Mouse (Mus musculus) myocyte (in vitro differentiated cells): Measurements from ENCODE around the gene Fsd1l. TPM values are rescaled to one million over a fixed set of nuclear protein-coding genes. Genes with fewer than 3 reads are reported as not detected.
"Not testable (repeated sequence)": the region's sequence is repeated elsewhere in the genome, so short reads cannot be mapped to it uniquely, and the experiment has no call there.

Source experiments
- H3K27me3 ChIP-seq: one replicate; pipeline ENCODE4 v1.6.1; 2011; ENCODE audit not compliant: control insufficient read depth, insufficient read depth, insufficient read length
- H3K36me3 ChIP-seq: one replicate; pipeline ENCODE4 v1.6.1; 2011; ENCODE audit not compliant: control insufficient read depth, insufficient read depth
- H3K4me2 ChIP-seq: one replicate; pipeline ENCODE4 v1.6.1; 2011; ENCODE audit warnings: low read depth, control low read depth
- H3K4me3 ChIP-seq: one replicate; pipeline ENCODE4 v1.5.1; 2011; ENCODE audit warnings: mild to moderate bottlenecking, control low read depth, moderate library complexity
- H3K79me2 ChIP-seq: one replicate; pipeline ENCODE4 v1.6.1; 2011; ENCODE audit not compliant: control insufficient read depth, insufficient read depth
- H3ac ChIP-seq: one replicate; pipeline ENCODE4 v1.6.1; 2011; ENCODE audit not compliant: control insufficient read depth, insufficient read length
- CEBPB ChIP-seq: IDR thresholded peaks from 2 replicates; pipeline ENCODE4 v1.6.1; 2011; ENCODE audit warnings: mild to moderate bottlenecking, moderate library complexity; ENCODE audit not compliant: poor library complexity, insufficient read depth, severe bottlenecking
- E2F4 ChIP-seq: IDR thresholded peaks from one replicate; pipeline ENCODE4 v1.6.1; 2011; ENCODE audit warnings: mild to moderate bottlenecking, control low read depth, moderate library complexity; ENCODE audit not compliant: insufficient read depth
- MAX ChIP-seq: IDR thresholded peaks from one replicate; pipeline ENCODE4 v1.6.1; 2011; ENCODE audit warnings: low read depth, mild to moderate bottlenecking, control low read depth
- MYOD1 ChIP-seq, 3 experiments: IDR thresholded peaks; one replicate each; pipeline ENCODE4 v1.6.1; 2011; ENCODE audit warnings: control low read depth in 2 of 3, low read depth in 2 of 3, mild to moderate bottlenecking in 2 of 3, moderate library complexity in 1 of 3; ENCODE audit not compliant: insufficient read length in 2 of 3, control insufficient read depth in 1 of 3
- MYOG ChIP-seq, 3 experiments: IDR thresholded peaks; one replicate each; pipeline ENCODE4 v1.6.1; 2011; ENCODE audit warnings: control low read depth in 2 of 3, low read depth in 2 of 3, mild to moderate bottlenecking in 2 of 3; ENCODE audit not compliant: insufficient read length in 2 of 3, control insufficient read depth in 1 of 3, insufficient read depth in 1 of 3
- POLR2A ChIP-seq: IDR thresholded peaks from one replicate; pipeline ENCODE4 v1.6.1; 2011; ENCODE audit warnings: low read depth, mild to moderate bottlenecking, control low read depth, moderate library complexity; ENCODE audit not compliant: insufficient read length
- POLR2AphosphoS2 ChIP-seq: IDR thresholded peaks from one replicate; pipeline ENCODE4 v1.6.1; 2011; ENCODE audit warnings: low read depth, control low read depth; ENCODE audit not compliant: insufficient read length
- REST ChIP-seq: IDR thresholded peaks from one replicate; pipeline ENCODE4 v1.6.1; 2011; ENCODE audit warnings: mild to moderate bottlenecking, control low read depth, moderate library complexity; ENCODE audit not compliant: insufficient read depth, insufficient read length
- SRF ChIP-seq: IDR thresholded peaks from one replicate; pipeline ENCODE4 v1.6.1; 2011; ENCODE audit warnings: low read depth; ENCODE audit not compliant: control insufficient read depth, insufficient read length
- TCF12 ChIP-seq: IDR thresholded peaks from one replicate; pipeline ENCODE4 v1.6.1; 2011; ENCODE audit warnings: mild to moderate bottlenecking, control low read depth; ENCODE audit not compliant: poor library complexity, insufficient read depth, severe bottlenecking
- TCF3 ChIP-seq: IDR thresholded peaks from one replicate; pipeline ENCODE4 v1.6.1; 2011; ENCODE audit warnings: low read depth, control low read depth; ENCODE audit not compliant: insufficient read length
- USF1 ChIP-seq: IDR thresholded peaks from one replicate; pipeline ENCODE4 v1.6.1; 2011; ENCODE audit warnings: low read depth, mild to moderate bottlenecking, control low read depth, moderate library complexity
- polyA plus RNA-seq: library from polyadenylated mRNA; unstranded; fragments of >200 nt; fragmentation: generic; extraction: Trizol; gene quantifications from one replicate; pipeline ENCODE4 v1.2.1, GENCODE M21; 2012; ENCODE audit warnings: missing spikeins

Fsd1l gene
- polyA plus RNA-seq, 1 experiment = 1.2 TPM

- Histone ChIP-seq H3K79me2 (no peaks in the 10 kb centered on the region), H3K27me3 (no peaks in the 10 kb centered on the region), H3K4me3 (no peak overlapping the region), H3K36me3 (no peaks in the 10 kb centered on the region), H3ac (no peak overlapping the region), H3K4me2 (no peak overlapping the region)
- no peak for TF ChIP-seq MYOD1 (IDR thresholded peaks at IDR 0.05; ENCODE audit: control insufficient read depth in 1 of 3, insufficient read length in 2 of 3, low read depth in 2 of 3)
- no peak for TF ChIP-seq REST
- no peak for TF ChIP-seq SRF
- no peak for TF ChIP-seq MYOG (IDR thresholded peaks at IDR 0.05; ENCODE audit: control insufficient read depth in 1 of 3, insufficient read depth in 1 of 3, insufficient read length in 2 of 3, low read depth in 2 of 3)
- TF ChIP-seq TCF3 = no peak
These were observed 29.4 kb downstream of the Fsd1l start for GRCm38 (mm10) chr4:53660711-53661110.

GRCm38 (mm10) chr4:53682092-53682491, 50.8 kb downstream of the Fsd1l start:
- Histone ChIP-seq H3K79me2 (no peaks in the 10 kb centered on the region), H3K27me3 (no peaks in the 10 kb centered on the region), H3K4me3 (no peak overlapping the region), H3K36me3 (no peaks in the 10 kb centered on the region), H3ac (no peak overlapping the region), H3K4me2 (no peak overlapping the region)
- TF ChIP-seq SRF (no peak), POLR2AphosphoS2 (no peak)

GRCm38 (mm10) chr4:53688965-53689364, 57.7 kb downstream of the Fsd1l start:
- no peak overlapping the region for H3K4me3 ChIP-seq
- H3K4me2 ChIP-seq = no peak overlapping the region
- no peaks in the 10 kb centered on the region for H3K27me3 ChIP-seq
- no peaks in the 10 kb centered on the region for H3K79me2 ChIP-seq
- TF ChIP-seq MYOD1 (IDR thresholded peaks at IDR 0.05; ENCODE audit: control insufficient read depth in 1 of 3, insufficient read length in 2 of 3, low read depth in 2 of 3) = no peak
- TF ChIP-seq MYOG (IDR thresholded peaks at IDR 0.05; ENCODE audit: control insufficient read depth in 1 of 3, insufficient read depth in 1 of 3, insufficient read length in 2 of 3, low read depth in 2 of 3) = no peak
- no peak for TF ChIP-seq TCF12
- TF ChIP-seq REST = no peak
- no peak for TF ChIP-seq USF1
- no peak for TF ChIP-seq CEBPB
- no peak for TF ChIP-seq MAX
- no peak for TF ChIP-seq POLR2A
- no peak for TF ChIP-seq TCF3
- no peak for TF ChIP-seq SRF
- no peak for TF ChIP-seq E2F4
- H3K36me3 ChIP-seq = no peaks in the 10 kb centered on the region
- no peak overlapping the region for H3ac ChIP-seq

- TF ChIP-seq CEBPB (no peak), MYOG (IDR thresholded peaks at IDR 0.05; ENCODE audit: control insufficient read depth in 1 of 3, insufficient read depth in 1 of 3, insufficient read length in 2 of 3, low read depth in 2 of 3) (peak in 1 of 3 experiments; percentile 48)
- H3K36me3 ChIP-seq = no peaks in the 10 kb centered on the region
These were observed 60.1 kb downstream of the Fsd1l start for GRCm38 (mm10) chr4:53691418-53691817.

GRCm38 (mm10) chr4:53709166-53709565, 77.9 kb downstream of the Fsd1l start:
- not testable (repeated sequence) for H3ac ChIP-seq, H3K4me3 ChIP-seq, H3K79me2 ChIP-seq, H3K36me3 ChIP-seq, H3K4me2 ChIP-seq, H3K27me3 ChIP-seq

More at GRCm38 (mm10) chr4:53691418-53691817, 60.1 kb downstream of the Fsd1l start:
- no peak overlapping the region for H3K4me2 ChIP-seq
- no peaks in the 10 kb centered on the region for H3K79me2 ChIP-seq
- no peaks in the 10 kb centered on the region for H3K27me3 ChIP-seq
- no peak overlapping the region for H3K4me3 ChIP-seq
- H3ac ChIP-seq = no peak overlapping the region

- H3ac ChIP-seq = no peak overlapping the region
- H3K36me3 ChIP-seq = no peaks in the 10 kb centered on the region
- H3K27me3 ChIP-seq = no peaks in the 10 kb centered on the region
- TF ChIP-seq USF1 = no peak
- no peak for TF ChIP-seq TCF12
- TF ChIP-seq MYOG (IDR thresholded peaks at IDR 0.05; ENCODE audit: control insufficient read depth in 1 of 3, insufficient read depth in 1 of 3, insufficient read length in 2 of 3, low read depth in 2 of 3) = no peak
- no peak for TF ChIP-seq SRF
- TF ChIP-seq E2F4 = no peak
- TF ChIP-seq POLR2AphosphoS2 = no peak
- no peak for TF ChIP-seq POLR2A
- TF ChIP-seq CEBPB = no peak
- TF ChIP-seq TCF3 = no peak
- no peak for TF ChIP-seq REST
- TF ChIP-seq MAX = no peak
- no peak for TF ChIP-seq MYOD1 (IDR thresholded peaks at IDR 0.05; ENCODE audit: control insufficient read depth in 1 of 3, insufficient read length in 2 of 3, low read depth in 2 of 3)
- no peak overlapping the region for H3K4me3 ChIP-seq
- peaks cover 6% of the 10 kb centered on the region for H3K79me2 ChIP-seq
- H3K4me2 ChIP-seq = no peak overlapping the region
These were observed 78.8 kb downstream of the Fsd1l start for GRCm38 (mm10) chr4:53710021-53710420.
